ENCODE assay signal across 18 mouse cellular contexts in genomic region chr4:45526175-45526574, GRCm38 (mm10). TPM values are rescaled to one million over a fixed set of nuclear protein-coding genes. Genes with fewer than 3 reads are reported as not detected.
DNase-seq lines count a peak whose midpoint lies in the region; ATAC-seq and TF ChIP-seq lines count a peak whose summit lies in the region.
"Had no signal": no experiment of that assay in that cellular context is flagged by ENCODE, and none has a peak within 500 bp of the region (broad histone marks: within the 10 kb centered on the region; RNA-seq: fewer than 3 reads in every experiment).

No protein-coding gene starts in this region.

- H3K4me2 ChIP-seq in hindbrain, embryonic 12.5 days (replicated peaks): 0 out of 2 replicates have a peak overlapping the region, but pooled peaks have one; percentile 6
- H3K4me2 ChIP-seq in hindbrain, embryonic 11.5 days (replicated peaks; ENCODE audit: low read depth, low read length): no peak overlapping the region
- H3K4me2 ChIP-seq in liver, embryonic 13.5 days: 0 out of 2 replicates have a peak overlapping the region, but pooled peaks have one; percentile 100
- no peak overlapping the region for H3K4me2 ChIP-seq in liver, embryonic 11.5 days
- peak overlapping the region; percentile 66 for H3K4me2 ChIP-seq in forebrain, embryonic 16.5 days (ENCODE audit: low read length)
- H3K4me2 ChIP-seq in hindbrain, embryonic 15.5 days: peak overlapping the region; percentile 88

- 90% methylated on average over 3 of the region's 3 CpGs for WGBS in hindbrain, embryonic 12.5 days
- WGBS in hindbrain, embryonic 11.5 days: 87% methylated on average over 3 of the region's 3 CpGs
- 83% methylated on average over 3 of the region's 3 CpGs for WGBS in liver, embryonic 13.5 days (ENCODE audit: insufficient replicate concordance)
- 84% methylated on average over 3 of the region's 3 CpGs for WGBS in liver, embryonic 11.5 days
- 51% methylated on average over 3 of the region's 3 CpGs for WGBS in forebrain, embryonic 16.5 days
- WGBS in hindbrain, embryonic 15.5 days: 84% methylated on average over 3 of the region's 3 CpGs
- 91% methylated on average over 3 of the region's 3 CpGs for WGBS in limb, embryonic 10.5 days
- WGBS in cerebellum, adult 2 months: 34% methylated on average over 3 of the region's 3 CpGs

- TF ChIP-seq CTCF in cerebellum, adult 2 months (IDR thresholded peaks at IDR 0.05; ENCODE audit: borderline replicate concordance, insufficient read depth, low read depth, low read length): no peak

- ATAC-seq in hindbrain, embryonic 12.5 days (ENCODE audit: low FRiP score): no peak
- no peak for ATAC-seq in hindbrain, embryonic 11.5 days (ENCODE audit: low FRiP score)
- ATAC-seq in liver, embryonic 13.5 days (ENCODE audit: low read depth): no peak
- no peak for ATAC-seq in liver, embryonic 11.5 days (replicated peaks; ENCODE audit: low FRiP score)
- no peak for ATAC-seq in forebrain, embryonic 16.5 days
- no peak for ATAC-seq in hindbrain, embryonic 15.5 days (ENCODE audit: low FRiP score, low read depth)
- ATAC-seq: intestine, embryonic 16.5 days had no signal

- no peak for TF ChIP-seq POLR2A in cerebellum, adult 2 months (IDR thresholded peaks at IDR 0.05; ENCODE audit: borderline replicate concordance, insufficient read depth, low read length)

- peaks cover 39% of the 10 kb centered on the region for H3K4me1 ChIP-seq in hindbrain, embryonic 12.5 days
- peaks cover 12% of the 10 kb centered on the region for H3K4me1 ChIP-seq in hindbrain, embryonic 11.5 days (replicated peaks; ENCODE audit: control insufficient read depth, insufficient read depth, low read length)
- peaks cover 92% of the 10 kb centered on the region for H3K4me1 ChIP-seq in liver, embryonic 13.5 days (replicated peaks)
- H3K4me1 ChIP-seq in liver, embryonic 11.5 days (replicated peaks; ENCODE audit: control insufficient read depth, insufficient read depth, low read length): peaks cover 54% of the 10 kb centered on the region
- peaks cover 50% of the 10 kb centered on the region for H3K4me1 ChIP-seq in forebrain, embryonic 16.5 days (replicated peaks; ENCODE audit: control insufficient read depth, insufficient read depth, low read length)
- H3K4me1 ChIP-seq in hindbrain, embryonic 15.5 days (replicated peaks): peaks cover 53% of the 10 kb centered on the region
- peaks cover 83% of the 10 kb centered on the region for H3K4me1 ChIP-seq in limb, embryonic 10.5 days
- H3K4me1 ChIP-seq in cerebellum, adult 2 months (ENCODE audit: control insufficient read depth, insufficient read depth, low read length): no peaks in the 10 kb centered on the region

- H3K9me3 ChIP-seq in hindbrain, embryonic 12.5 days (replicated peaks): no peaks in the 10 kb centered on the region
- H3K9me3 ChIP-seq in hindbrain, embryonic 11.5 days (ENCODE audit: control insufficient read depth, low read length): no peaks in the 10 kb centered on the region
- no peaks in the 10 kb centered on the region for H3K9me3 ChIP-seq in liver, embryonic 13.5 days (replicated peaks)
- H3K9me3 ChIP-seq in liver, embryonic 11.5 days (ENCODE audit: control insufficient read depth, low read length): no peaks in the 10 kb centered on the region
- H3K9me3 ChIP-seq in forebrain, embryonic 16.5 days (ENCODE audit: control insufficient read depth, low read length): no peaks in the 10 kb centered on the region
- H3K9me3 ChIP-seq in hindbrain, embryonic 15.5 days: no peaks in the 10 kb centered on the region
- no peaks in the 10 kb centered on the region for H3K9me3 ChIP-seq in limb, embryonic 10.5 days (replicated peaks)
- H3K9me3 ChIP-seq: megakaryocyte, embryonic 14.5 days had no signal

- no peak overlapping the region for H3K9ac ChIP-seq in hindbrain, embryonic 12.5 days
- no peak overlapping the region for H3K9ac ChIP-seq in hindbrain, embryonic 11.5 days (ENCODE audit: low read depth, low read length)
- no peak overlapping the region for H3K9ac ChIP-seq in liver, embryonic 13.5 days
- H3K9ac ChIP-seq in liver, embryonic 11.5 days (ENCODE audit: low read depth, low read length): no peak overlapping the region
- no peak overlapping the region for H3K9ac ChIP-seq in forebrain, embryonic 16.5 days (replicated peaks; ENCODE audit: low read depth, low read length)
- no peak overlapping the region for H3K9ac ChIP-seq in hindbrain, embryonic 15.5 days

- H3K27me3 ChIP-seq in hindbrain, embryonic 12.5 days: peaks cover 7% of the 10 kb centered on the region
- H3K27me3 ChIP-seq in hindbrain, embryonic 11.5 days (ENCODE audit: control insufficient read depth, insufficient read depth, low read length): peaks cover 8% of the 10 kb centered on the region; the same call in 1 of the 2 replicates
- peaks cover 5% of the 10 kb centered on the region for H3K27me3 ChIP-seq in liver, embryonic 13.5 days
- peaks cover 4% of the 10 kb centered on the region; the same call in 1 of the 2 replicates for H3K27me3 ChIP-seq in liver, embryonic 11.5 days (replicated peaks; ENCODE audit: control insufficient read depth, insufficient read depth, low read length)
- no peaks in the 10 kb centered on the region for H3K27me3 ChIP-seq in forebrain, embryonic 16.5 days (replicated peaks; ENCODE audit: control insufficient read depth, insufficient read depth, low read length)
- H3K27me3 ChIP-seq in hindbrain, embryonic 15.5 days: no peaks in the 10 kb centered on the region
- no peaks in the 10 kb centered on the region for H3K27me3 ChIP-seq in limb, embryonic 10.5 days (ENCODE audit: low read depth, poor library complexity, severe bottlenecking)
- peaks cover 4% of the 10 kb centered on the region; the same call in 1 of the 2 replicates for H3K27me3 ChIP-seq in cerebellum, adult 2 months (ENCODE audit: control insufficient read depth, insufficient read depth, low read length)

- DNase-seq in hindbrain, embryonic 11.5 days (ENCODE audit: low spot score): no peak
- no peak for DNase-seq in liver, embryonic 13.5 days
- DNase-seq in liver, embryonic 11.5 days (ENCODE audit: low spot score): no peak
- no peak for DNase-seq in limb, embryonic 10.5 days (ENCODE audit: low spot score)
- DNase-seq in cerebellum, adult 2 months: no peak
- DNase-seq: adrenal gland, postnatal 25 days; cerebellum, adult 8-10 months; heart, adult 18-20 months; heart, postnatal 10 days; layer of hippocampus, adult 9-11 months; lung, postnatal 14 days; retina, postnatal 1 day; thymus, adult 2 months had no signal

- H3K27ac ChIP-seq in hindbrain, embryonic 12.5 days: no peak overlapping the region
- H3K27ac ChIP-seq in hindbrain, embryonic 11.5 days (ENCODE audit: low read depth, low read length): no peak overlapping the region
- no peak overlapping the region for H3K27ac ChIP-seq in liver, embryonic 13.5 days
- H3K27ac ChIP-seq in liver, embryonic 11.5 days (ENCODE audit: low read depth, low read length): no peak overlapping the region
- no peak overlapping the region for H3K27ac ChIP-seq in forebrain, embryonic 16.5 days (ENCODE audit: low read length)
- H3K27ac ChIP-seq in hindbrain, embryonic 15.5 days (replicated peaks): no peak overlapping the region
- H3K27ac ChIP-seq in limb, embryonic 10.5 days: no peak overlapping the region
- no peak overlapping the region for H3K27ac ChIP-seq in cerebellum, adult 2 months (ENCODE audit: insufficient read depth, low read length)

- H3K4me3 ChIP-seq in hindbrain, embryonic 12.5 days: no peak overlapping the region
- no peak overlapping the region for H3K4me3 ChIP-seq in hindbrain, embryonic 11.5 days (ENCODE audit: low read depth, low read length)
- H3K4me3 ChIP-seq in liver, embryonic 13.5 days (replicated peaks): no peak overlapping the region
- H3K4me3 ChIP-seq in liver, embryonic 11.5 days (ENCODE audit: low read depth, low read length): no peak overlapping the region
- peak overlapping the region; percentile 12 for H3K4me3 ChIP-seq in forebrain, embryonic 16.5 days (replicated peaks; ENCODE audit: low read length)
- H3K4me3 ChIP-seq in hindbrain, embryonic 15.5 days: no peak overlapping the region
- no peak overlapping the region for H3K4me3 ChIP-seq in limb, embryonic 10.5 days
- no peak overlapping the region for H3K4me3 ChIP-seq in cerebellum, adult 2 months (replicated peaks; ENCODE audit: insufficient read depth, low read depth, low read length)
- H3K4me3 ChIP-seq: megakaryocyte, embryonic 14.5 days had no signal

- H3K36me3 ChIP-seq in hindbrain, embryonic 12.5 days: no peaks in the 10 kb centered on the region
- H3K36me3 ChIP-seq in hindbrain, embryonic 11.5 days (ENCODE audit: control insufficient read depth, insufficient read depth, low read length): no peaks in the 10 kb centered on the region
- H3K36me3 ChIP-seq in liver, embryonic 13.5 days: peaks cover 31% of the 10 kb centered on the region
- peaks cover 2% of the 10 kb centered on the region; the same call in 1 of the 2 replicates for H3K36me3 ChIP-seq in liver, embryonic 11.5 days (ENCODE audit: control insufficient read depth, insufficient read depth, low read length)
- H3K36me3 ChIP-seq in forebrain, embryonic 16.5 days (ENCODE audit: control insufficient read depth, insufficient read depth): no peaks in the 10 kb centered on the region
- H3K36me3 ChIP-seq in hindbrain, embryonic 15.5 days: no peaks in the 10 kb centered on the region
- peaks cover 29% of the 10 kb centered on the region for H3K36me3 ChIP-seq in limb, embryonic 10.5 days

RNA-seq across cellular contexts. Expression of gene Shb, which starts 6.1 kb away (rescaled TPM):
- 10.0 and 10.1 TPM in 2 replicates for polyA plus RNA-seq in hindbrain, embryonic 12.5 days (2016; fragmentation: Nextera tagmentation; extraction: Ambion mirVana)
- 4.2 and 6.2 TPM in 2 replicates for polyA plus RNA-seq in hindbrain, embryonic 11.5 days (2014; fragmentation: Nextera tagmentation; extraction: Ambion mirVana)
- 2.3 and 3.0 TPM in 2 replicates for polyA plus RNA-seq in liver, embryonic 13.5 days (2015; fragmentation: Nextera tagmentation; extraction: Ambion mirVana)
- polyA plus RNA-seq in liver, embryonic 11.5 days (2014; fragmentation: Nextera tagmentation; extraction: Ambion mirVana): 6.1 and 6.2 TPM in 2 replicates
- 5.8 and 7.0 TPM in 2 replicates for polyA plus RNA-seq in forebrain, embryonic 16.5 days (2015; fragmentation: Nextera tagmentation; extraction: Ambion mirVana)
- 5.4 and 7.2 TPM in 2 replicates for polyA plus RNA-seq in hindbrain, embryonic 15.5 days (2015; fragmentation: Nextera tagmentation; extraction: Ambion mirVana)
- polyA plus RNA-seq in limb, embryonic 10.5 days (2016; fragmentation: Nextera tagmentation; extraction: Ambion mirVana): 4.3 and 4.8 TPM in 2 replicates
- 7.1 and 8.3 TPM in 2 replicates for polyA plus RNA-seq in cerebellum, adult 2 months (2012; rRNA removed)

Comparison
In these comparisons a context has a peak if more than half of its experiments do, and no peak if none do; other contexts are left out.
1. H3K4me2 ChIP-seq: peak in hindbrain, embryonic 12.5 days (single experiment), liver, embryonic 13.5 days (single experiment), forebrain, embryonic 16.5 days (single experiment) and hindbrain, embryonic 15.5 days (single experiment); none in hindbrain, embryonic 11.5 days (single experiment) and liver, embryonic 11.5 days (single experiment).